22 mouse cellular contexts compared by ENCODE assay signal in the genomic region with DNA sequence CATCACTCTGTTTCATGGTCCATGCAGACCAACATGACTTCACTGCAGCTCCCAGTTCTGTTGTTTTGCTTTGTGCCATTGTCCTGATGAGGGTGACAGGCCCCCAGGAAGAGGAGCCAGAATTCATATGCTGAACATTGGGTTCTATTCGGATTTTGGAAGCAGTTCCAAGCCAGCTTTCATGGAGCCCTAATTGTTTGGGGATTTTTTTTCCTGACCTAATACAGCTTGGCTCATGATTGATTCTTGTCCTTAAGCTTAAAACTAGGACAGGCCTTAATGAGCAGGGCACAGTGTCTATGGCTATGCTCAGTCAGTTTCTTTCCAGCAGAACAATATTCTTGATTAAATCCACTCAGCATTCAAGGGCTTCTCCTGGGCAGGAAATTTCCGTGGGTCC. TPM values are rescaled to one million over a fixed set of nuclear protein-coding genes. Genes with fewer than 3 reads are reported as not detected.
DNase-seq lines count a peak whose midpoint lies in the region; ATAC-seq and TF ChIP-seq lines count a peak whose summit lies in the region.
"Had no signal": no experiment of that assay in that cellular context is flagged by ENCODE, and none has a peak within 500 bp of the region (broad histone marks: within the 10 kb centered on the region; RNA-seq: fewer than 3 reads in every experiment).

No protein-coding gene starts in this region.

- no peaks in the 10 kb centered on the region for H3K36me3 ChIP-seq in hindbrain, postnatal 0 days (ENCODE audit: insufficient read depth, low read length)
- 0 out of 2 replicates have a peak, but pooled peaks cover 4% of the 10 kb centered on the region for H3K36me3 ChIP-seq in hindbrain, embryonic 12.5 days
- no peaks in the 10 kb centered on the region for H3K36me3 ChIP-seq in hindbrain, embryonic 14.5 days (replicated peaks; ENCODE audit: control insufficient read depth, insufficient read depth)
- H3K36me3 ChIP-seq: embryonic facial prominence, embryonic 10.5 days; hindbrain, embryonic 15.5 days had no signal

- TF ChIP-seq POLR2A in cortical plate, adult 2 months (IDR thresholded peaks at IDR 0.05; ENCODE audit: extremely low read depth, insufficient read depth, low read length): no peak

- no peak overlapping the region for H3K4me3 ChIP-seq in hindbrain, postnatal 0 days (ENCODE audit: low read length)
- H3K4me3 ChIP-seq in hindbrain, embryonic 12.5 days: no peak overlapping the region
- H3K4me3 ChIP-seq in left cerebral cortex, adult 2 months: no peak overlapping the region
- H3K4me3 ChIP-seq in cortical plate, adult 2 months (ENCODE audit: insufficient read depth, low read length): no peak overlapping the region
- H3K4me3 ChIP-seq in hindbrain, embryonic 14.5 days (replicated peaks; ENCODE audit: low read length): no peak overlapping the region
- H3K4me3 ChIP-seq: embryonic facial prominence, embryonic 10.5 days; forebrain, embryonic 13.5 days; heart, embryonic 10.5 days; hindbrain, embryonic 15.5 days had no signal

- peak overlapping the region; percentile 5; the same call in 1 of the 2 replicates for H3K27ac ChIP-seq in hindbrain, postnatal 0 days
- no peak overlapping the region for H3K27ac ChIP-seq in hindbrain, embryonic 12.5 days
- peak overlapping the region; percentile 67; the same call in 1 of the 2 replicates for H3K27ac ChIP-seq in left cerebral cortex, adult 2 months
- H3K27ac ChIP-seq in cortical plate, adult 2 months (ENCODE audit: insufficient read depth, low read length): peak overlapping the region; percentile 41; the same call in 1 of the 2 replicates
- H3K27ac ChIP-seq in hindbrain, embryonic 14.5 days: no peak overlapping the region
- H3K27ac ChIP-seq: embryonic facial prominence, embryonic 10.5 days; forebrain, embryonic 13.5 days; heart, embryonic 10.5 days; hindbrain, embryonic 15.5 days had no signal

- H3K9ac ChIP-seq in hindbrain, postnatal 0 days (replicated peaks; ENCODE audit: low read length): no peak overlapping the region
- H3K9ac ChIP-seq in hindbrain, embryonic 12.5 days: no peak overlapping the region
- H3K9ac ChIP-seq in hindbrain, embryonic 14.5 days: no peak overlapping the region
- H3K9ac ChIP-seq: forebrain, embryonic 13.5 days; forebrain, postnatal 0 days; hindbrain, embryonic 15.5 days had no signal

- WGBS in hindbrain, postnatal 0 days: 39% methylated on average over 2 of the region's 2 CpGs
- WGBS in hindbrain, embryonic 12.5 days: 69% methylated on average over 2 of the region's 2 CpGs
- WGBS in hindbrain, embryonic 14.5 days: 72% methylated on average over 2 of the region's 2 CpGs

- no peak for ATAC-seq in hindbrain, postnatal 0 days
- ATAC-seq in hindbrain, embryonic 12.5 days (ENCODE audit: low FRiP score): no peak
- ATAC-seq in hindbrain, embryonic 14.5 days (ENCODE audit: low FRiP score): no peak
- ATAC-seq: forebrain, embryonic 13.5 days; forebrain, postnatal 0 days; inflammation-experienced regulatory T-cells, adult 6 months; intestine, postnatal 0 days had no signal

- intact Hi-C loops in left cerebral cortex, adult 2 months (cut with DNase I): loop anchor here (1.0 to 10.0 kb wide), 3 partner anchors 35 to 393 kb away; a partner anchor contains a TSS

- peak; percentile 14 for DNase-seq in hindbrain, postnatal 0 days (ENCODE audit: low spot score)
- DNase-seq in left cerebral cortex, adult 2 months (ENCODE audit: extremely low spot score in 1 of 2, low spot score in 2 of 2): no peak
- DNase-seq in left cerebral cortex, adult 18-20 months (ENCODE audit: low spot score in 2 of 2): no peak
- peak; percentile 67 for DNase-seq in brain, adult 2 months (ENCODE audit: low read depth, low spot score)
- no peak for DNase-seq in hindbrain, embryonic 14.5 days (ENCODE audit: low spot score)
- DNase-seq: adrenal gland, adult 8-10 months; adrenal gland, postnatal 36 days; cerebellum, adult 9-11 months; cerebellum, postnatal 36 days; forebrain, postnatal 0 days; gastrocnemius, postnatal 36 days; heart, adult 18-20 months; heart, postnatal 10 days had no signal

- H3K27me3 ChIP-seq in hindbrain, postnatal 0 days (ENCODE audit: insufficient read depth, low read length): no peaks in the 10 kb centered on the region
- H3K27me3 ChIP-seq in hindbrain, embryonic 12.5 days: no peaks in the 10 kb centered on the region
- no peaks in the 10 kb centered on the region for H3K27me3 ChIP-seq in hindbrain, embryonic 14.5 days (ENCODE audit: control insufficient read depth, insufficient read depth, low read length)
- H3K27me3 ChIP-seq: forebrain, embryonic 13.5 days; hindbrain, embryonic 15.5 days had no signal

- TF ChIP-seq CTCF in hindbrain, postnatal 0 days (IDR thresholded peaks at IDR 0.05; ENCODE audit: low read depth): no peak
- TF ChIP-seq CTCF in left cerebral cortex, adult 2 months (IDR thresholded peaks at IDR 0.05): no peak
- no peak for TF ChIP-seq CTCF in cortical plate, adult 2 months (IDR thresholded peaks at IDR 0.05; ENCODE audit: extremely low read depth, insufficient read depth, low read length)

- no peaks in the 10 kb centered on the region for H3K4me1 ChIP-seq in hindbrain, postnatal 0 days (ENCODE audit: insufficient read depth, low read length)
- no peaks in the 10 kb centered on the region for H3K4me1 ChIP-seq in hindbrain, embryonic 12.5 days
- no peaks in the 10 kb centered on the region for H3K4me1 ChIP-seq in cortical plate, adult 2 months (ENCODE audit: control insufficient read depth, insufficient read depth, low read length)
- 0 out of 2 replicates have a peak, but pooled peaks cover 3% of the 10 kb centered on the region for H3K4me1 ChIP-seq in hindbrain, embryonic 14.5 days (replicated peaks; ENCODE audit: control insufficient read depth, insufficient read depth, low read length)
- H3K4me1 ChIP-seq: embryonic facial prominence, embryonic 10.5 days; forebrain, embryonic 13.5 days; heart, embryonic 10.5 days; hindbrain, embryonic 15.5 days had no signal

- H3K9me3 ChIP-seq in hindbrain, postnatal 0 days (ENCODE audit: low read length): no peaks in the 10 kb centered on the region
- H3K9me3 ChIP-seq in hindbrain, embryonic 12.5 days (replicated peaks): no peaks in the 10 kb centered on the region
- no peaks in the 10 kb centered on the region for H3K9me3 ChIP-seq in hindbrain, embryonic 14.5 days (ENCODE audit: control insufficient read depth, low read length)
- H3K9me3 ChIP-seq: embryonic facial prominence, embryonic 10.5 days; forebrain, embryonic 13.5 days; heart, embryonic 10.5 days; hindbrain, embryonic 15.5 days had no signal

- H3K4me2 ChIP-seq in hindbrain, postnatal 0 days (ENCODE audit: low read depth, low read length): no peak overlapping the region
- no peak overlapping the region for H3K4me2 ChIP-seq in hindbrain, embryonic 12.5 days (replicated peaks)
- H3K4me2 ChIP-seq in hindbrain, embryonic 14.5 days (replicated peaks): no peak overlapping the region
- H3K4me2 ChIP-seq: forebrain, embryonic 13.5 days; hindbrain, embryonic 15.5 days had no signal

RNA-seq across cellular contexts. Expression of a gene that starts 17.7 kb away (rescaled TPM):
- 58.0 and 58.7 TPM in 2 replicates for total RNA-seq in hindbrain, postnatal 0 days (2014; rRNA removed)
- polyA plus RNA-seq in hindbrain, postnatal 0 days (2015; fragmentation: Nextera tagmentation; extraction: Ambion mirVana): 49.4 and 55.0 TPM in 2 replicates
- 19.0 and 23.8 TPM in 2 replicates for polyA plus RNA-seq in hindbrain, embryonic 12.5 days (2016; fragmentation: Nextera tagmentation; extraction: Ambion mirVana)
- total RNA-seq in left cerebral cortex, adult 2 months (2021): 100 to 1,000 TPM; 200 to 236 TPM
- total RNA-seq in left cerebral cortex, adult 18-20 months (2021): 100 to 1,000 TPM; 179 to 186 TPM
- 159 and 171 TPM in 2 replicates for polyA plus RNA-seq in cortical plate, adult 2 months (2012; rRNA removed)
- 18.9 and 22.9 TPM in 2 replicates for polyA plus RNA-seq in hindbrain, embryonic 14.5 days (2014; fragmentation: Nextera tagmentation; extraction: Ambion mirVana)
- total RNA-seq: hematopoietic stem cell, adult 5-6 weeks had no signal
- polyA plus RNA-seq: inflammation-experienced regulatory T-cells, adult 6 months had no signal

RNA-seq across cellular contexts. Expression of a gene that starts 52.7 kb away (rescaled TPM):
- 72.6 and 79.8 TPM in 2 replicates for total RNA-seq in hindbrain, postnatal 0 days (2014; rRNA removed)
- 44.2 and 50.0 TPM in 2 replicates for polyA plus RNA-seq in hindbrain, postnatal 0 days (2015; fragmentation: Nextera tagmentation; extraction: Ambion mirVana)
- 56.5 and 59.0 TPM in 2 replicates for polyA plus RNA-seq in hindbrain, embryonic 12.5 days (2016; fragmentation: Nextera tagmentation; extraction: Ambion mirVana)
- 10 to 100 TPM; 95.9 to 98.5 TPM for total RNA-seq in left cerebral cortex, adult 2 months (2021)
- 10 to 100 TPM; 85.4 to 92.8 TPM for total RNA-seq in left cerebral cortex, adult 18-20 months (2021)
- polyA plus RNA-seq in cortical plate, adult 2 months (2012; rRNA removed): 110 and 111 TPM in 2 replicates
- polyA plus RNA-seq in hindbrain, embryonic 14.5 days (2014; fragmentation: Nextera tagmentation; extraction: Ambion mirVana): 53.6 and 63.1 TPM in 2 replicates

Comparison
In these comparisons a context has a peak if more than half of its experiments do, and no peak if none do; other contexts are left out.
1. DNase-seq: peak in hindbrain, postnatal 0 days (single experiment) and brain, adult 2 months (single experiment); none in left cerebral cortex, adult 2 months (0 of 2), left cerebral cortex, adult 18-20 months (0 of 2) and hindbrain, embryonic 14.5 days (single experiment).
2. H3K27ac ChIP-seq: peak in hindbrain, postnatal 0 days (single experiment), left cerebral cortex, adult 2 months (single experiment) and cortical plate, adult 2 months (single experiment); none in hindbrain, embryonic 12.5 days (single experiment) and hindbrain, embryonic 14.5 days (single experiment).